Mouse (Mus musculus) kidney, adult 11 months (tissue): Measurements from ENCODE around the gene Gulp1.

Experiments used
- DNase-seq: peaks from one replicate; pipeline ENCODE4 v3.0.0; 2022

Gene Gulp1

GRCm38 (mm10) chr1:44741256-44741655, 189.9 kb downstream of the Gulp1 start:
- no peak for DNase-seq

- DNase-seq, result no peak
Measured at GRCm38 (mm10) chr1:44745711-44746110, 194.4 kb downstream of the Gulp1 start.

GRCm38 (mm10) chr1:44750731-44751730, 199.7 kb downstream of the Gulp1 start:
- DNase-seq, result no peak

GRCm38 (mm10) chr1:44778251-44778650, 226.9 kb downstream of the Gulp1 start:
- no peak for DNase-seq

GRCm38 (mm10) chr1:44803594-44804372, 252.5 kb downstream of the Gulp1 start:
- no peak for DNase-seq

- DNase-seq, result no peak
Measured at GRCm38 (mm10) chr1:44806368-44806767, 255.1 kb downstream of the Gulp1 start.

GRCm38 (mm10) chr1:44810336-44810735, 259.0 kb downstream of the Gulp1 start:
- DNase-seq, result no peak

GRCm38 (mm10) chr1:44833934-44834333, 282.6 kb downstream of the Gulp1 start:
- no peak for DNase-seq
